Mouse (Mus musculus): Measurements from ENCODE around the gene Rpl27a. TPM values are rescaled to one million over a fixed set of nuclear protein-coding genes. Genes with fewer than 3 reads are reported as not detected.

Gene Rpl27a
- polyA plus RNA-seq, 1 experiment: 653 TPM

GRCm38 (mm10) chr7:109566841-109567768, 48.2 kb downstream of the Rpl27a start:
- H3K4me1 ChIP-seq (ENCODE audit: control insufficient read depth, insufficient read depth, low read length): peaks cover 7% of the 10 kb centered on the region
- TF ChIP-seq CTCF (IDR thresholded peaks at IDR 0.05; ENCODE audit: insufficient read depth, low read depth, low read length) (no peak), POLR2A (IDR thresholded peaks at IDR 0.05; ENCODE audit: insufficient read depth, low read depth, low read length) (no peak)
- no peak overlapping the region for H3K4me3 ChIP-seq (ENCODE audit: insufficient read depth, low read depth, low read length)
- WGBS: 57% methylated on average over 11 of the region's 11 CpGs
- no peak overlapping the region for H3K27ac ChIP-seq (ENCODE audit: insufficient read depth, low read depth, low read length)

DNA sequence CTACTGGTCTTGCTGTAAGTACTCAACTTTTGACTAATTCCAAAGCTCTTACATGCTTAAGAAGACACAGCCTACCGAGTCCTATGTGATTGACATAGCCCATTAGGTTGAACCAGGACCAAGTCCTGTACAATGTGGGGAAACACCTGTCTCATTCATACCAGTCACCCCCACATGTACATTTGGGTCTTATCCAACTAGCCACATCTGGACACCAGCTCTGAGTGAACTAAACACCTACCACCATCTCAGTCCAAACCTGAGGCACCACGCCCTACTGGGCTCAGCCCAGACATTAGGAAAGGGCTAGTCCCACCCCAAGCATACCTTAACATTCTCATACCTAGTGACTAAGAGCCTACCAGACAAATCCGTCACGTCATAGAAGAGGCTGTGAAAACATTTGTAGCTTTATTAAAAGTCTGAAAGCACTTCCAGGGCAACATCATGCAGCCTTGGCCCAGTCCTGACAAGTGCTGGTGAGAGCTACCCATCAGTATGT, 49.5 kb downstream of the Rpl27a start:
- no peak overlapping the region for H3K4me3 ChIP-seq (ENCODE audit: insufficient read depth, low read depth, low read length)
- H3K27ac ChIP-seq (ENCODE audit: insufficient read depth, low read depth, low read length): no peak overlapping the region
- 91% methylated on average over 4 of the region's 4 CpGs for WGBS
- H3K4me1 ChIP-seq (ENCODE audit: control insufficient read depth, insufficient read depth, low read length): peaks cover 7% of the 10 kb centered on the region
- no peak for TF ChIP-seq POLR2A (IDR thresholded peaks at IDR 0.05; ENCODE audit: insufficient read depth, low read depth, low read length)
- TF ChIP-seq CTCF (IDR thresholded peaks at IDR 0.05; ENCODE audit: insufficient read depth, low read depth, low read length): no peak

Other genes starting within 250 kb of the Rpl27a start
- not detected in 2 replicates for gene Stk33, start 80.1 kb upstream of the Rpl27a start, polyA plus RNA-seq (2012; ENCODE audit: insufficient read depth, insufficient read length, low replicate concordance, missing spikeins)
- gene Trim66, start 11.0 kb upstream of the Rpl27a start, polyA plus RNA-seq (2012; ENCODE audit: insufficient read depth, insufficient read length, low replicate concordance, missing spikeins): not detected in 2 replicates
- not detected in 2 replicates for gene St5, start 184.5 kb downstream of the Rpl27a start, polyA plus RNA-seq (2012; ENCODE audit: insufficient read depth, insufficient read length, low replicate concordance, missing spikeins)
- gene Akip1, start 184.5 kb downstream of the Rpl27a start, polyA plus RNA-seq (2012; ENCODE audit: insufficient read depth, insufficient read length, low replicate concordance, missing spikeins): not detected in 2 replicates
- not detected in 2 replicates for gene BC051019, start 204.7 kb downstream of the Rpl27a start, polyA plus RNA-seq (2012; ENCODE audit: insufficient read depth, insufficient read length, low replicate concordance, missing spikeins)
- not detected in 2 replicates for gene Ascl3, start 212.6 kb downstream of the Rpl27a start, polyA plus RNA-seq (2012; ENCODE audit: insufficient read depth, insufficient read length, low replicate concordance, missing spikeins)
- gene Tmem9b, start 233.7 kb downstream of the Rpl27a start, polyA plus RNA-seq (2012; ENCODE audit: insufficient read depth, insufficient read length, low replicate concordance, missing spikeins): 349 TPM in 1 of 2 replicates, not detected in the other

Data from olfactory bulb, adult 2 months (tissue).